Mouse (Mus musculus) intestine, embryonic 16.5 days (tissue): ENCODE data around the gene Hspe1. TPM values are rescaled to one million over a fixed set of nuclear protein-coding genes. Genes with fewer than 3 reads are reported as not detected.

Experiments used
- ATAC-seq: fragments of 200-750 bp; cut with Nextera tagmentation; 2 replicates; pipeline ENCODE4 v1.8.0; 2017; ENCODE audit warnings: moderate TSS enrichment, moderate library complexity
- H3K27ac ChIP-seq: fragments of 300-500 bp; sonication (generic); 2 replicates; pipeline ENCODE4 v1.5.1; 2014; ENCODE audit warnings: mild to moderate bottlenecking, low read length
- H3K27me3 ChIP-seq: fragments of 300-500 bp; sonication (generic); replicated peaks from 2 replicates; pipeline ENCODE4 v1.6.1; 2014; ENCODE audit warnings: low read length, control low read depth, mixed read lengths; ENCODE audit not compliant: control insufficient read depth, insufficient read depth
- H3K36me3 ChIP-seq: fragments of 300-500 bp; sonication (generic); 2 replicates; pipeline ENCODE4 v1.6.1; 2014; ENCODE audit warnings: low read length, control low read depth; ENCODE audit not compliant: control insufficient read depth, insufficient read depth
- H3K4me1 ChIP-seq: fragments of 300-500 bp; sonication (generic); 2 replicates; pipeline ENCODE4 v1.6.1; 2014; ENCODE audit warnings: low read length, control low read depth, mixed read lengths; ENCODE audit not compliant: control insufficient read depth, insufficient read depth
- H3K4me2 ChIP-seq: fragments of 300-500 bp; sonication (generic); 2 replicates; pipeline ENCODE4 v1.6.1; 2014; ENCODE audit warnings: low read depth, low read length, control low read depth
- H3K4me3 ChIP-seq: fragments of 300-500 bp; sonication (generic); 2 replicates; pipeline ENCODE4 v1.5.1; 2014; ENCODE audit warnings: mild to moderate bottlenecking, low read length
- H3K9ac ChIP-seq: fragments of 300-500 bp; sonication (generic); 2 replicates; pipeline ENCODE4 v1.6.1; 2014; ENCODE audit warnings: low read depth, low read length
- H3K9me3 ChIP-seq: fragments of 300-500 bp; sonication (generic); 2 replicates; pipeline ENCODE4 v1.6.1; 2016; ENCODE audit warnings: low read length, control low read depth; ENCODE audit not compliant: control insufficient read depth
- WGBS: fragments of 180-500 bp; shearing (Covaris S2); extraction: QIAGEN DNeasy Blood & Tissue Kit; methylation state at CpG from one replicate; pipeline ENCODE4 v1.1.7; 2014; 5-methylcytosine and 5-hydroxymethylcytosine counted together
- polyA plus RNA-seq: library from polyadenylated mRNA; unstranded; fragments of >200 nt; fragmentation: Nextera tagmentation; extraction: Ambion mirVana; gene quantifications from 2 replicates; pipeline ENCODE4 v1.2.1, GENCODE M21; 2015

The Hspe1 gene
- polyA plus RNA-seq, 1 experiment from 2014 or later, result 742 TPM

DNA sequence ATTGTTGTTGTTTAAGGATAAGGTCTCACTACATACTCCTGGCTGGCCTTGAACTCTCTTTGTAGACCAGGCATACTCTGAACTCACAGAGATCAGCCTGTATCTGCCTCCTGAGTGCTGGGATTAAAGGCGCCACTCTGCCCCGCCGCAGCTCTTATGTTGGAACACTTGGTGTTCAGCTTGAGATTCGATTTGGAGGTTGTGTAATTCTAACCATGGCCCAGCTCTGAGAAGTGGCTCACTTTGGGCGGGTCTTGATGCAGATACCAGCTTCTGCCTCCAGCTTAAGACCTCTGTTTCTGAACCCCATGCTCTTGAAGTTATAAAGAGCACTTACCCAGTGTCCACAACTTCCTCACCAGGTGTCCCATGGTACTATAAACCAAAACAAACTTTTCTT lies 41.8 kb downstream of the Hspe1 start:
- H3K4me1 ChIP-seq, result peaks cover 4% of the 10 kb centered on the region
- no peak overlapping the region for H3K27ac ChIP-seq
- no peak overlapping the region for H3K9ac ChIP-seq
- H3K4me2 ChIP-seq, result no peak overlapping the region
- WGBS, result 90% methylated on average over 5 of the region's 5 CpGs
- no peak for ATAC-seq
- H3K27me3 ChIP-seq, result no peaks in the 10 kb centered on the region
- no peak overlapping the region for H3K4me3 ChIP-seq
- no peaks in the 10 kb centered on the region for H3K9me3 ChIP-seq
- H3K36me3 ChIP-seq, result no peaks in the 10 kb centered on the region

DNA sequence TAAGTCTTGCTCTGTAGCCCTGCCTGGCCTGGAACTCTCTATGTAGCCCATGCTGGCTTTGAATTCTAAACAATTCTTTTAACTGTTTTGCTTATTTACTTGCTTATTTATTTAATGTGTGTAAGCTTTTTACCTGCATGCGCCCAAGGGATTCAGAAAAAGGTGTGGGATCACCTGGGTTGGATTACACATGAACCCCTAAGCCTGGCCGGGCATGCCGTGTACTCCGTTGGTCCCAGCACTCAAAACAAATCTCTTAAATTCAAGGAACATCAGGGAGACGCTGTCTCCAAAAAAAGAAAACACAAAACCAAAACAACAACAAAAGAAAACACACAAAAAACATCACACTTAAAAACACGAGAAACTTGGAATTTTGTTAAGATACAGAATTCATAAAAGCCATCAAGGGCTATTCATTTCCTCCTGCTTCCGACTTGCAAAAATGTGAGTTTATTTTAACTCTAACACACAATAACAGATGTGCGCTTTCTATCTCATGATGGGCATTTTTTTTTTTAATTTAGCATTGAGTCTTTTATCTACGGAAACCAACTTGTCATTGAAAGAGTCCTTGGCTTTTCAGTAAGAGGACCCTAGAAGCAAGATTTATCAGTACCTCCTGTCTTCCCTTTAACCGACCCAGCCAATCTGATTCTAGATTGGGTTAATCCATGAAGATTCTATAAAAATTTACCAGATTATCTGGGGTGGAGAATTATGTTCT lies 42.4 kb downstream of the Hspe1 start:
- 63% methylated on average over 10 of the region's 10 CpGs for WGBS

DNA sequence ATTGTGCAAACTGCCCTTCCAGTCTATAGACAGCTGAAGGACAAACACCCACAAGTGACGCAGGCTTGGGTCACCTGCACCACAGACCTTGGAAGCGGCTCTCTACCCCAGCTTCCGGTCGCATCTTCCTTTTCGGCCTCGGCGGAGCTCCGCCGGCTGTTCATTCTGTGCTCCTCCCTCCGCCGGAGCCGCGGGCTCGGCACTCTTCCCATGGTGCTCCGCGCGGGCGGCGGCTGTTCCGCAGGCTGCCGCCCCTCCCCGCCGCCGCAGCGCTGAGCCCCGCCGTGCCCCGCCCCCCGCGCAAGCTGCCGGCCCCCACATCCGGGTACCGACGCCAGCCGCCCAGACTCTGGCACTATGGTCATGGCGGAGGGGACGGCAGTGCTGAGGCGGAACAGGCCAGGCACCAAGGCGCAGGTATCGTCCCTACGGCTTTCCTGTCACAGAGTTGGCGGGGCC lies 43.0 kb downstream of the Hspe1 start, which contains the start of gene Mob4:
Gene Mob4, plus strand, starts transcription at position 289 of the 459 bp plus-strand sequence.
- WGBS, result under 1% methylated on average over 38 of the region's 42 CpGs
- peak within 1 kb of the TSS; percentile 100 for H3K4me3 ChIP-seq
- no peaks in the 10 kb centered on the region for H3K36me3 ChIP-seq
- H3K9me3 ChIP-seq, result no peaks in the 10 kb centered on the region
- ATAC-seq, result peak; percentile 97
- H3K4me1 ChIP-seq, result peaks cover 4% of the 10 kb centered on the region
- peak within 1 kb of the TSS; percentile 56 for H3K4me2 ChIP-seq
- peak within 1 kb of the TSS; percentile 100 for H3K9ac ChIP-seq
- no peaks in the 10 kb centered on the region for H3K27me3 ChIP-seq
- H3K27ac ChIP-seq, result peak within 1 kb of the TSS; percentile 98

More for the DNA sequence above, 42.4 kb downstream of the Hspe1 start:
- ATAC-seq, result no peak
- Histone ChIP-seq H3K9me3 (no peaks in the 10 kb centered on the region), H3K4me1 (peaks cover 4% of the 10 kb centered on the region), H3K27ac (peak overlapping the region; percentile 76), H3K4me2 (peak overlapping the region; percentile 50), H3K4me3 (peak overlapping the region; percentile 100), H3K36me3 (no peaks in the 10 kb centered on the region), H3K27me3 (no peaks in the 10 kb centered on the region), H3K9ac (peak overlapping the region; percentile 58)

DNA sequence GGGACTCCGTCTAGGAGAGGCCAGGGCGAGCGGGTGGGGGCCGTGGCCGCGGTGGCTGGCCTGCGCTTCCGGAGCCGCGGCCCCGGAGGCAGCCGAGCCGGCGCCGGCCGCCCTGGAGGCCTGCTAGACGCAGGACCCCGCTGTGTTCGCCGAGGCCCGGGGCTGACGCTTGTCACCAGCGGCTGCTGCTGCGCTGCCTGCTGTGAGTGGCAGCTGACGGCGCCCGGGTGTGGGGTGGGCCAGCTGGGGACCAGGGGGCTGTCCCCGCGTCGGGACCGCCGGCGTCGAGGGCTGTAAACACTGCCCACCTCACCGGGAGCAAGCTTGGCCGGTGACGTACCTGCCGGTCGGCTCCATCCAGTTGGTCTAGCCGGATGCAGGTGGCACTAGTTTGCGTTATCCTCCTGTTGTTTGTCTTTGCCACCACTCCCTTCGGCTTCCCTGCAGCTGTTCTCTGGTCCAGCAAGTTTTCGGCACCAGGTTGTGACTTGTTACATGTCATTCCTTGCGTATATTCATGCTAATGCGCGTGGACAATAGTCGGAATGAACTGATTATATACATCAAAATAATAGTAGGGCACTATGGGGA lies 43.6 kb downstream of the Hspe1 start:
- peak overlapping the region; percentile 100 for H3K9ac ChIP-seq
- H3K27ac ChIP-seq, result peak overlapping the region; percentile 98
- ATAC-seq, result peak; percentile 86
- H3K4me1 ChIP-seq, result peaks cover 4% of the 10 kb centered on the region
- peak overlapping the region; percentile 56 for H3K4me2 ChIP-seq
- 0% methylated on average over 41 of the region's 47 CpGs for WGBS
- H3K27me3 ChIP-seq, result no peaks in the 10 kb centered on the region
- H3K9me3 ChIP-seq, result no peaks in the 10 kb centered on the region
- no peaks in the 10 kb centered on the region for H3K36me3 ChIP-seq
- peak overlapping the region; percentile 100 for H3K4me3 ChIP-seq

DNA sequence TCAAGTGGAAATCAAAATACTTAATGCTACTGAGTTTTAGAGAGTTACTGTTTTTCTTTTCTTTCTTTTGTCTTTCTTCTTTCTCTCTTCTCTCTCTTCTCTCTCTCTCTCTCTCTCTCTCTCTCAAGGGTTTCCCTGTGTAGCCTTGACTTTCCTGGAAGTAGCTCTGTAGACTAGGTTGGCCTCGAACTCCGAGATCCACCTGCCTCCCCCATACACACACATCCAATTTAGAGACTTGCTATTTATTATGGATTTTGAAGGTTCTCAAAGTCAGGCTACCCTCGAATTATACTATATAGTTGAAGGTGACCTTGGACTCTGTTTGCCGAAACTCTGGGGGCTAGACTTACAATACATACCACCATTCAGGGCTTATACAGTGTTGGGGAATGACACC lies 44.4 kb downstream of the Hspe1 start:
- ATAC-seq, result no peak

DNA sequence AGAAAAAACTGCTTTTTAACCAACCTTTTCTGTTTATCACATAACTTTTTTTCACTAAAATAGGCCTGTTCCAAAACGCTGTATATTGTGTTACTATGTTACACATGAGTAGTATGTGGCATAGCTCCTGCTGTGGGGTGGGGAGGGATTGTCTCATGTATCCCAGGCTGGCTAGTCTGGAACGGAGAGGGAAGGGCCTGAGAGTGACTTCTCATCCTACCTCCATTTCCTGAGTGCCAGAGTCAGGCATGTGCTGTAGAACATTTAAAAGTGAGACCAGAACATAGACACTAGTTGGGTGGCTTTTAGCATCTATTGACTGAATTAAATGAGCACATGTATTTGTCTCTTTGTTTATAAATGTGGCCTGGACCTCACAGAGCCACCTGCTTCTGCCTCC lies 45.2 kb downstream of the Hspe1 start:
- peak overlapping the region; percentile 33; the same call in 1 of the 2 replicates for H3K4me2 ChIP-seq
- WGBS, result 65% methylated on average over 2 of the region's 2 CpGs

More for the DNA sequence above, 44.4 kb downstream of the Hspe1 start:
- H3K36me3 ChIP-seq, result no peaks in the 10 kb centered on the region
- peak overlapping the region; percentile 100; the same call in 1 of the 2 replicates for H3K9ac ChIP-seq
- no peaks in the 10 kb centered on the region for H3K27me3 ChIP-seq
- H3K4me2 ChIP-seq, result peak overlapping the region; percentile 56
- H3K27ac ChIP-seq, result no peak overlapping the region
- H3K9me3 ChIP-seq, result no peaks in the 10 kb centered on the region
- peak overlapping the region; percentile 100 for H3K4me3 ChIP-seq
- peaks cover 4% of the 10 kb centered on the region for H3K4me1 ChIP-seq
- WGBS, result 51% methylated on average over 4 of the region's 4 CpGs

DNA sequence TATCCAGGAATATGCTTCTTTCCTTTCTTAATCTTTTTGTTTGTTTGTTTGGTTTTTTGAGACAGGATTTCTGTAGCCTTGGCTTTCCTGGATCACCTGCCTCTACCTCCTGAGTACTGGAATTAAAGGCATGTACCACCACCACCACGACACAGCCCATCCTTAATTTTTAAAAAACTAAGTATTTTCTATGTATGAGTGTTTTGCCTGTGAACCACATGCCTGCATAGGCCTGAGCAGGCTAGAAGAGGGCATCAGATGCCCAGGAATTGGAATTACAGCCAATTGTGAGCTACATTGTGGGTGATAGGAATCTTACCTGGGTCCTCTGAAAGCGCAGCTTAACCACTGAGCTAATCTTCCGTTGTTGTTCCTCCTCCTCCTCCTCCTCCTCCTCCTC lies 46.4 kb downstream of the Hspe1 start:
- Histone ChIP-seq H3K27me3 (no peaks in the 10 kb centered on the region), H3K4me3 (no peak overlapping the region), H3K4me1 (peaks cover 4% of the 10 kb centered on the region), H3K4me2 (no peak overlapping the region), H3K27ac (no peak overlapping the region), H3K9me3 (no peaks in the 10 kb centered on the region), H3K36me3 (no peaks in the 10 kb centered on the region), H3K9ac (no peak overlapping the region)
- WGBS, result 93% methylated on average over 3 of the region's 3 CpGs
- ATAC-seq, result no peak

More for the DNA sequence above, 45.2 kb downstream of the Hspe1 start:
- H3K4me3 ChIP-seq, result peak overlapping the region; percentile 14; the same call in 1 of the 2 replicates
- no peaks in the 10 kb centered on the region for H3K36me3 ChIP-seq
- ATAC-seq, result no peak
- H3K4me1 ChIP-seq, result peaks cover 4% of the 10 kb centered on the region
- no peaks in the 10 kb centered on the region for H3K27me3 ChIP-seq
- H3K27ac ChIP-seq, result no peak overlapping the region
- no peaks in the 10 kb centered on the region for H3K9me3 ChIP-seq
- 0 out of 2 replicates have a peak overlapping the region, but pooled peaks have one; percentile 29 for H3K9ac ChIP-seq

DNA sequence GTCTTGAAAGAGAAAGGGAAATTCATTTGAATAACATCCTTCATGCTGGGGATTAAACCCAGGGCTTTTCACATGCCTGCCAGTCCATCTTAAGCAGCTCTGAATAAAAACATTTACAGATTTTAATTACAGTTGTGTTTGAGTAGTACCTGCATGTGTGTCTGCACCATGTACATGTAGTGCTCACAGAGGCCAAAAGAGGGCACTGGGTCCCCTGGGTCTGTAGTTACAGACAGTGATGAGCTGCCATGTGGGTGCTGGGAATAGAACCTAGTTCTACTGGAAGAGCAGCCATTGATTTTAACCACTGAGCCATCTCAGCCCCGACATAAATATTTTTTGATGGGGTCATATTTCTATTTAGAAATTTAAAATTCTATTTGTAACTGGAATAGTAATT lies 47.9 kb downstream of the Hspe1 start:
- Histone ChIP-seq H3K36me3 (no peaks in the 10 kb centered on the region), H3K27me3 (no peaks in the 10 kb centered on the region), H3K9ac (no peak overlapping the region), H3K9me3 (no peaks in the 10 kb centered on the region), H3K4me2 (no peak overlapping the region), H3K27ac (no peak overlapping the region), H3K4me1 (peaks cover 4% of the 10 kb centered on the region), H3K4me3 (no peak overlapping the region)
- no peak for ATAC-seq
- WGBS, result 98% methylated on average over 1 of the region's 1 CpGs
